Mouse (Mus musculus): Measurements from ENCODE around the gene Epha3.

The Epha3 gene

GRCm38 (mm10) chr16:63783544-63783943, 80.4 kb downstream of the Epha3 start:
- no peak for DNase-seq (ENCODE audit: low read depth)

GRCm38 (mm10) chr16:63782101-63782500, 81.9 kb downstream of the Epha3 start:
- no peak for DNase-seq (ENCODE audit: low read depth)

- no peak for DNase-seq (ENCODE audit: low read depth)
Measured at GRCm38 (mm10) chr16:63780151-63780550, 83.8 kb downstream of the Epha3 start.

- no peak for DNase-seq (ENCODE audit: low read depth)
Measured at GRCm38 (mm10) chr16:63777811-63778210, 86.2 kb downstream of the Epha3 start.

GRCm38 (mm10) chr16:63772566-63772965, 91.4 kb downstream of the Epha3 start:
- DNase-seq (ENCODE audit: low read depth): no peak

GRCm38 (mm10) chr16:63767589-63767988, 96.4 kb downstream of the Epha3 start:
- no peak for DNase-seq (ENCODE audit: low read depth)

GRCm38 (mm10) chr16:63761177-63761576, 102.8 kb downstream of the Epha3 start:
- no peak for DNase-seq (ENCODE audit: low read depth)

GRCm38 (mm10) chr16:63760112-63760511, 103.9 kb downstream of the Epha3 start:
- DNase-seq (ENCODE audit: low read depth): no peak

GRCm38 (mm10) chr16:63753052-63753451, 110.9 kb downstream of the Epha3 start:
- no peak for DNase-seq (ENCODE audit: low read depth)

GRCm38 (mm10) chr16:63747817-63748216, 116.2 kb downstream of the Epha3 start:
- DNase-seq (ENCODE audit: low read depth): no peak

- DNase-seq (ENCODE audit: low read depth): no peak
Measured at GRCm38 (mm10) chr16:63745465-63745864, 118.5 kb downstream of the Epha3 start.

GRCm38 (mm10) chr16:63743208-63743854, 120.6 kb downstream of the Epha3 start:
- no peak for DNase-seq (ENCODE audit: low read depth)

GRCm38 (mm10) chr16:63719235-63719634, 144.7 kb downstream of the Epha3 start:
- DNase-seq (ENCODE audit: low read depth): no peak

- no peak for DNase-seq (ENCODE audit: low read depth)
Measured at GRCm38 (mm10) chr16:63717317-63717716, 146.7 kb downstream of the Epha3 start.

- no peak for DNase-seq (ENCODE audit: low read depth)
Measured at GRCm38 (mm10) chr16:63706912-63707868, 156.8 kb downstream of the Epha3 start.

- DNase-seq (ENCODE audit: low read depth): no peak
Measured at GRCm38 (mm10) chr16:63689371-63689770, 174.6 kb downstream of the Epha3 start.

GRCm38 (mm10) chr16:63684211-63684610, 179.8 kb downstream of the Epha3 start:
- DNase-seq (ENCODE audit: low read depth): no peak

GRCm38 (mm10) chr16:63674426-63674825, 189.5 kb downstream of the Epha3 start:
- no peak for DNase-seq (ENCODE audit: low read depth)

- DNase-seq (ENCODE audit: low read depth): no peak
Measured at GRCm38 (mm10) chr16:63673236-63673840, 190.6 kb downstream of the Epha3 start.

- no peak for DNase-seq (ENCODE audit: low read depth)
Measured at GRCm38 (mm10) chr16:63665897-63666464, 198.0 kb downstream of the Epha3 start.

GRCm38 (mm10) chr16:63658302-63658974, 205.5 kb downstream of the Epha3 start:
- DNase-seq (ENCODE audit: low read depth): no peak

- DNase-seq (ENCODE audit: low read depth): no peak
Measured at GRCm38 (mm10) chr16:63657743-63658142, 206.2 kb downstream of the Epha3 start.
